9 mouse cellular contexts compared by ENCODE assay signal in the genomic region with DNA sequence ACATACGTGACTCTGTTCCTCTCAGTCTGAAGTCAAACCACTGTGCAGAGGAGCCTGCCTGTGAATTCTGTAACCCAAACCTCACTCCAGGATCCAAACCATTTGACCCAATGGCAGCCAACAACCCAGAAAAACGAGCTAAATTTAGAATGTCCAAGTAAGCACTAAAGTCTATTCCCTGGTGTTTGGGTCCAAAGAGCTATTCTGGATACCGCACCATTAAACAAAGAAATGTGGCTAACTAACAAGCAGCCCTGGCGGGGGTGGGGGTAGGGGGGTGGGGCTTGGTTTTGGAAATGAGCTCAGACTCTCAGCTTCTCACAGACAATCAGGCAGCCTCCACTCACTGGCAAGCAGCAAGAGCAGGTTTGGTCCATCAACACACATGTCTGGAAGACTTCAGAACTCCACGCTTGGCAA.
DNase-seq lines count a peak whose midpoint lies in the region; ATAC-seq and TF ChIP-seq lines count a peak whose summit lies in the region.
"Had no signal": no experiment of that assay in that cellular context is flagged by ENCODE, and none has a peak within 500 bp of the region (broad histone marks: within the 10 kb centered on the region; RNA-seq: fewer than 3 reads in every experiment).

No protein-coding gene starts in this region.

- H3K27me3 ChIP-seq in embryonic facial prominence, embryonic 14.5 days (replicated peaks; ENCODE audit: control insufficient read depth, insufficient read depth, low read length): no peaks in the 10 kb centered on the region
- no peaks in the 10 kb centered on the region for H3K27me3 ChIP-seq in embryonic facial prominence, embryonic 10.5 days (replicated peaks; ENCODE audit: low read depth, poor library complexity, severe bottlenecking)
- no peaks in the 10 kb centered on the region for H3K27me3 ChIP-seq in heart, embryonic 10.5 days (ENCODE audit: insufficient read depth, poor library complexity, severe bottlenecking)
- H3K27me3 ChIP-seq: embryonic facial prominence, embryonic 13.5 days had no signal

- H3K4me1 ChIP-seq in embryonic facial prominence, embryonic 14.5 days (ENCODE audit: control insufficient read depth, insufficient read depth, low read length): peaks cover 9% of the 10 kb centered on the region
- peaks cover 12% of the 10 kb centered on the region for H3K4me1 ChIP-seq in embryonic facial prominence, embryonic 10.5 days
- peaks cover 7% of the 10 kb centered on the region; the same call in 1 of the 2 replicates for H3K4me1 ChIP-seq in brown adipose tissue, adult 24 weeks (ENCODE audit: control insufficient read depth, insufficient read depth, insufficient read length, low read length)
- peaks cover 20% of the 10 kb centered on the region for H3K4me1 ChIP-seq in heart, embryonic 10.5 days

- H3K36me3 ChIP-seq in embryonic facial prominence, embryonic 14.5 days (ENCODE audit: control insufficient read depth, insufficient read depth, low read length): no peaks in the 10 kb centered on the region
- no peaks in the 10 kb centered on the region for H3K36me3 ChIP-seq in embryonic facial prominence, embryonic 10.5 days (replicated peaks)
- no peaks in the 10 kb centered on the region for H3K36me3 ChIP-seq in heart, embryonic 10.5 days
- H3K36me3 ChIP-seq: embryonic facial prominence, embryonic 13.5 days had no signal

- H3K27ac ChIP-seq in embryonic facial prominence, embryonic 14.5 days (replicated peaks; ENCODE audit: low read depth, low read length): 0 out of 2 replicates have a peak overlapping the region, but pooled peaks have one; percentile 29
- no peak overlapping the region for H3K27ac ChIP-seq in embryonic facial prominence, embryonic 10.5 days (replicated peaks)
- peak overlapping the region; percentile 48; the same call in 1 of the 2 replicates for H3K27ac ChIP-seq in brown adipose tissue, adult 24 weeks (replicated peaks; ENCODE audit: low read depth, low read length)
- peak overlapping the region; percentile 47; the same call in 1 of the 2 replicates for H3K27ac ChIP-seq in heart, embryonic 10.5 days
- H3K27ac ChIP-seq in layer of hippocampus, adult 2 months: no peak overlapping the region
- H3K27ac ChIP-seq: embryonic facial prominence, embryonic 13.5 days had no signal

- H3K9ac ChIP-seq in embryonic facial prominence, embryonic 14.5 days (ENCODE audit: low read depth, low read length): no peak overlapping the region
- H3K9ac ChIP-seq: embryonic facial prominence, embryonic 13.5 days had no signal

- WGBS in embryonic facial prominence, embryonic 14.5 days: 33% methylated on average over 5 of the region's 5 CpGs
- WGBS in embryonic facial prominence, embryonic 10.5 days: 53% methylated on average over 5 of the region's 5 CpGs
- 45% methylated on average over 5 of the region's 5 CpGs for WGBS in heart, embryonic 10.5 days

- peak; percentile 49 for ATAC-seq in embryonic facial prominence, embryonic 14.5 days (ENCODE audit: low read depth)

- no peak overlapping the region for H3K4me3 ChIP-seq in embryonic facial prominence, embryonic 14.5 days (ENCODE audit: low read depth, low read length)
- H3K4me3 ChIP-seq in embryonic facial prominence, embryonic 10.5 days: no peak overlapping the region
- no peak overlapping the region for H3K4me3 ChIP-seq in brown adipose tissue, adult 24 weeks (ENCODE audit: insufficient read depth, low read depth, low read length)
- no peak overlapping the region for H3K4me3 ChIP-seq in heart, embryonic 10.5 days
- no peak overlapping the region for H3K4me3 ChIP-seq in layer of hippocampus, adult 2 months
- H3K4me3 ChIP-seq: embryonic facial prominence, embryonic 13.5 days had no signal

- H3K4me2 ChIP-seq in embryonic facial prominence, embryonic 14.5 days (ENCODE audit: low read depth, low read length): no peak overlapping the region
- H3K4me2 ChIP-seq: embryonic facial prominence, embryonic 13.5 days had no signal

- TF ChIP-seq CTCF in layer of hippocampus, adult 2 months (conservative IDR thresholded peaks at IDR 0.05): no peak

- no peaks in the 10 kb centered on the region for H3K9me3 ChIP-seq in embryonic facial prominence, embryonic 14.5 days (ENCODE audit: control insufficient read depth, low read length)
- H3K9me3 ChIP-seq in embryonic facial prominence, embryonic 10.5 days: no peaks in the 10 kb centered on the region
- H3K9me3 ChIP-seq in heart, embryonic 10.5 days: no peaks in the 10 kb centered on the region
- H3K9me3 ChIP-seq: embryonic facial prominence, embryonic 13.5 days had no signal

- DNase-seq in embryonic facial prominence, embryonic 14.5 days (ENCODE audit: low spot score): peak; percentile 80
- no peak for DNase-seq in embryonic facial prominence, embryonic 10.5 days (ENCODE audit: low spot score)
- no peak for DNase-seq in heart, embryonic 10.5 days (ENCODE audit: low spot score)
- peak; percentile 35 to 49 for DNase-seq in kidney, postnatal 25 days
- no peak for DNase-seq in spleen, postnatal 4 days (ENCODE audit: low spot score in 2 of 2)
- no peak for DNase-seq in layer of hippocampus, adult 2 months (ENCODE audit: low spot score in 2 of 2)
- no peak for DNase-seq in spleen, adult 18-20 months

Comparison
In these comparisons a context has a peak if more than half of its experiments do, and no peak if none do; other contexts are left out.
1. DNase-seq: peak in embryonic facial prominence, embryonic 14.5 days (single experiment) and kidney, postnatal 25 days (2 of 2); none in embryonic facial prominence, embryonic 10.5 days (single experiment), heart, embryonic 10.5 days (single experiment), spleen, postnatal 4 days (0 of 2), layer of hippocampus, adult 2 months (0 of 2) and spleen, adult 18-20 months (0 of 2).
2. H3K27ac ChIP-seq: peak in embryonic facial prominence, embryonic 14.5 days (single experiment), brown adipose tissue, adult 24 weeks (single experiment) and heart, embryonic 10.5 days (single experiment); none in embryonic facial prominence, embryonic 10.5 days (single experiment) and layer of hippocampus, adult 2 months (single experiment).